Mouse (Mus musculus): Measurements from ENCODE around the gene Clec16a.

Clec16a gene

GRCm38 (mm10) chr16:10585165-10585564, 40.0 kb downstream of the Clec16a start:
- DNase-seq (ENCODE audit: low spot score): no peak

GRCm38 (mm10) chr16:10586546-10586945, 41.4 kb downstream of the Clec16a start:
- DNase-seq (ENCODE audit: low spot score): peak; percentile 29

- no peak for DNase-seq (ENCODE audit: low spot score)
Observed at GRCm38 (mm10) chr16:10599888-10600740, 55.0 kb downstream of the Clec16a start.

GRCm38 (mm10) chr16:10607802-10608201, 62.7 kb downstream of the Clec16a start:
- no peak for DNase-seq (ENCODE audit: low spot score)

- DNase-seq (ENCODE audit: low spot score): no peak
Observed at GRCm38 (mm10) chr16:10609921-10610320, 64.8 kb downstream of the Clec16a start.

- DNase-seq (ENCODE audit: low spot score): no peak
Observed at GRCm38 (mm10) chr16:10610801-10611200, 65.7 kb downstream of the Clec16a start.

- DNase-seq (ENCODE audit: low spot score): no peak
Observed at GRCm38 (mm10) chr16:10611306-10611705, 66.2 kb downstream of the Clec16a start.

GRCm38 (mm10) chr16:10613996-10614395, 68.9 kb downstream of the Clec16a start:
- no peak for DNase-seq (ENCODE audit: low spot score)

- DNase-seq (ENCODE audit: low spot score): peak; percentile 38
Observed at GRCm38 (mm10) chr16:10620961-10621614, 75.9 kb downstream of the Clec16a start.

GRCm38 (mm10) chr16:10621710-10622109, 76.6 kb downstream of the Clec16a start:
- no peak for DNase-seq (ENCODE audit: low spot score)

- DNase-seq (ENCODE audit: low spot score): no peak
Observed at GRCm38 (mm10) chr16:10626116-10626515, 81.0 kb downstream of the Clec16a start.

GRCm38 (mm10) chr16:10627136-10627668, 82.1 kb downstream of the Clec16a start:
- no peak for DNase-seq (ENCODE audit: low spot score)

- no peak for DNase-seq (ENCODE audit: low spot score)
Observed at GRCm38 (mm10) chr16:10628030-10628555, 83.0 kb downstream of the Clec16a start.

- no peak for DNase-seq (ENCODE audit: low spot score)
Observed at GRCm38 (mm10) chr16:10628960-10629359, 83.8 kb downstream of the Clec16a start.

GRCm38 (mm10) chr16:10629361-10629760, 84.2 kb downstream of the Clec16a start:
- no peak for DNase-seq (ENCODE audit: low spot score)

- no peak for DNase-seq (ENCODE audit: low spot score)
Observed at GRCm38 (mm10) chr16:10634940-10635339, 89.8 kb downstream of the Clec16a start.

- no peak for DNase-seq (ENCODE audit: low spot score)
Observed at GRCm38 (mm10) chr16:10637898-10638297, 92.8 kb downstream of the Clec16a start.

GRCm38 (mm10) chr16:10639111-10639889, 94.2 kb downstream of the Clec16a start:
- DNase-seq (ENCODE audit: low spot score): no peak

- peak; percentile 83 for DNase-seq (ENCODE audit: low spot score)
Observed at GRCm38 (mm10) chr16:10640041-10640440, 94.9 kb downstream of the Clec16a start.

GRCm38 (mm10) chr16:10641146-10641545, 96.0 kb downstream of the Clec16a start:
- no peak for DNase-seq (ENCODE audit: low spot score)

- DNase-seq (ENCODE audit: low spot score): no peak
Observed at GRCm38 (mm10) chr16:10642857-10643633, 97.9 kb downstream of the Clec16a start.

All from adipocyte (in vitro differentiated cells).